7 mouse cellular contexts compared by ENCODE assay signal in genomic region chr15:97055794-97056193, GRCm38 (mm10). TPM values are rescaled to one million over a fixed set of nuclear protein-coding genes. Genes with fewer than 3 reads are reported as not detected.
DNase-seq lines count a peak whose midpoint lies in the region; ATAC-seq and TF ChIP-seq lines count a peak whose summit lies in the region.

TSS of gene Slc38a4 (minus strand) at chr15:97055956.

- H3K4me2 ChIP-seq in embryonic facial prominence, embryonic 12.5 days (replicated peaks) = peak within 1 kb of the TSS; percentile 63
- peak within 1 kb of the TSS; percentile 68 for H3K4me2 ChIP-seq in heart, postnatal 0 days (ENCODE audit: low read depth, low read length)
- H3K4me2 ChIP-seq in liver, embryonic 14.5 days (ENCODE audit: low read depth) = peak within 1 kb of the TSS; percentile 36

- 0 out of 2 replicates have a peak, but pooled peaks cover 5% of the 10 kb centered on the region for H3K4me1 ChIP-seq in embryonic facial prominence, embryonic 12.5 days
- no peaks in the 10 kb centered on the region for H3K4me1 ChIP-seq in heart, postnatal 0 days (ENCODE audit: control insufficient read depth, insufficient read depth)
- H3K4me1 ChIP-seq in liver, embryonic 14.5 days (replicated peaks; ENCODE audit: control insufficient read depth in 2 of 2, insufficient read depth in 2 of 2, low read length in 1 of 2) = no peaks in the 10 kb centered on the region; a peak in 1 of 4 replicates

- peak; percentile 47 for DNase-seq in WW6 (ENCODE audit: low read depth, low spot score)
- peak; percentile 58 for DNase-seq in heart, postnatal 0 days (ENCODE audit: low spot score)
- no peak for DNase-seq in liver, embryonic 14.5 days (ENCODE audit: low read depth in 3 of 3, low spot score in 3 of 3)
- no peak for DNase-seq in frontal cortex, postnatal 14 days (ENCODE audit: low spot score in 2 of 2)
- no peak for DNase-seq in urinary bladder, postnatal 36 days (ENCODE audit: low spot score in 2 of 2)
- DNase-seq in cerebellum, postnatal 25 days = no peak

- peak within 1 kb of the TSS; percentile 41; the same call in 1 of the 2 replicates for H3K27ac ChIP-seq in embryonic facial prominence, embryonic 12.5 days
- H3K27ac ChIP-seq in heart, postnatal 0 days (ENCODE audit: low read depth) = peak within 1 kb of the TSS; percentile 90
- H3K27ac ChIP-seq in liver, embryonic 14.5 days = no peak within 1 kb of the TSS

- TF ChIP-seq EP300 in heart, postnatal 0 days (IDR thresholded peaks at IDR 0.05; ENCODE audit: low read depth) = no peak
- TF ChIP-seq EP300 in liver, embryonic 14.5 days (IDR thresholded peaks at IDR 0.05; ENCODE audit: low read depth) = no peak

- no peaks in the 10 kb centered on the region for H3K36me3 ChIP-seq in embryonic facial prominence, embryonic 12.5 days
- H3K36me3 ChIP-seq in heart, postnatal 0 days (replicated peaks; ENCODE audit: control insufficient read depth, insufficient read depth, low read length) = no peaks in the 10 kb centered on the region
- no peaks in the 10 kb centered on the region for H3K36me3 ChIP-seq in liver, embryonic 14.5 days (replicated peaks; ENCODE audit: control insufficient read depth, insufficient read depth, low read depth)

- H3K9ac ChIP-seq in embryonic facial prominence, embryonic 12.5 days = peak within 1 kb of the TSS; percentile 58
- H3K9ac ChIP-seq in heart, postnatal 0 days (replicated peaks; ENCODE audit: low read depth, low read length) = peak within 1 kb of the TSS; percentile 86
- no peak within 1 kb of the TSS for H3K9ac ChIP-seq in liver, embryonic 14.5 days (replicated peaks)

- 64% methylated on average over 9 of the region's 9 CpGs for WGBS in embryonic facial prominence, embryonic 12.5 days
- 60% methylated on average over 9 of the region's 9 CpGs for WGBS in heart, postnatal 0 days
- WGBS in liver, embryonic 14.5 days (ENCODE audit: insufficient replicate concordance) = 44% methylated on average over 9 of the region's 9 CpGs

- peak within 1 kb of the TSS; percentile 45 for H3K4me3 ChIP-seq in embryonic facial prominence, embryonic 12.5 days
- peak within 1 kb of the TSS; percentile 58 for H3K4me3 ChIP-seq in heart, postnatal 0 days (ENCODE audit: low read depth, low read length)
- H3K4me3 ChIP-seq in liver, embryonic 14.5 days (ENCODE audit: insufficient read depth in 1 of 2, low read depth in 2 of 2, low read length in 2 of 2) = peak within 1 kb of the TSS; percentile 44 to 46

- no peaks in the 10 kb centered on the region for H3K27me3 ChIP-seq in embryonic facial prominence, embryonic 12.5 days
- no peaks in the 10 kb centered on the region for H3K27me3 ChIP-seq in heart, postnatal 0 days (ENCODE audit: control insufficient read depth, insufficient read depth, low read length)
- H3K27me3 ChIP-seq in liver, embryonic 14.5 days (ENCODE audit: control insufficient read depth, insufficient read depth, low read length) = peaks cover 13% of the 10 kb centered on the region

- ATAC-seq in embryonic facial prominence, embryonic 12.5 days (ENCODE audit: insufficient number of reproducible peaks, insufficient read depth, low FRiP score, low TSS enrichment) = no peak
- ATAC-seq in heart, postnatal 0 days (ENCODE audit: insufficient read depth, low read depth) = peak; percentile 70
- peak; percentile 33; the same call in 1 of the 2 replicates for ATAC-seq in liver, embryonic 14.5 days (ENCODE audit: insufficient read depth)

- peaks cover 10% of the 10 kb centered on the region for H3K9me3 ChIP-seq in embryonic facial prominence, embryonic 12.5 days
- H3K9me3 ChIP-seq in heart, postnatal 0 days (replicated peaks; ENCODE audit: control insufficient read depth, low read length) = 0 out of 2 replicates have a peak, but pooled peaks cover 7% of the 10 kb centered on the region
- H3K9me3 ChIP-seq in liver, embryonic 14.5 days (ENCODE audit: control insufficient read depth, low read length) = no peaks in the 10 kb centered on the region; the same call in 1 of the 2 replicates

- no peak for TF ChIP-seq CTCF in heart, postnatal 0 days (IDR thresholded peaks at IDR 0.05; ENCODE audit: low read depth)
- TF ChIP-seq CTCF in liver, embryonic 14.5 days (IDR thresholded peaks at IDR 0.05; ENCODE audit: low read depth) = no peak

RNA-seq across cellular contexts. Expression of gene Slc38a4, which starts in this region (rescaled TPM):
- 54.0 and 60.1 TPM in 2 replicates for polyA plus RNA-seq in embryonic facial prominence, embryonic 12.5 days (2016; fragmentation: Nextera tagmentation; extraction: Ambion mirVana)
- 92.1 and 111 TPM in 2 replicates for total RNA-seq in heart, postnatal 0 days (2014; rRNA removed; ENCODE audit: low replicate concordance)
- polyA plus RNA-seq in heart, postnatal 0 days (2015; fragmentation: Nextera tagmentation; extraction: Ambion mirVana) = 56.3 and 57.5 TPM in 2 replicates
- polyA plus RNA-seq in liver, embryonic 14.5 days (2012; rRNA removed) = 23.9 and 24.4 TPM in 2 replicates
- 52.7 and 55.8 TPM in 2 replicates for polyA plus RNA-seq in liver, embryonic 14.5 days (2014; fragmentation: Nextera tagmentation; extraction: Ambion mirVana)

Comparison
In these comparisons a context has a peak if more than half of its experiments do, and no peak if none do; other contexts are left out.
1. DNase-seq: peak in WW6 (single experiment) and heart, postnatal 0 days (single experiment); none in liver, embryonic 14.5 days (0 of 3), frontal cortex, postnatal 14 days (0 of 2), urinary bladder, postnatal 36 days (0 of 2) and cerebellum, postnatal 25 days (0 of 2).
2. Peak in every context shown above with its lines, with median percentiles within 50 percentile points of each other: H3K4me2 ChIP-seq and H3K4me3 ChIP-seq.